Mouse (Mus musculus): ENCODE results near the gene Fgfr2.

Fgfr2 gene

GRCm38 (mm10) chr7:131722783-131723575 lies 1400.2 kb downstream of the Fgfr2 start:
- no peak for DNase-seq (ENCODE audit: low spot score)

- no peak for DNase-seq (ENCODE audit: low spot score)
Measured at GRCm38 (mm10) chr7:131722316-131722715, 1400.8 kb downstream of the Fgfr2 start.

DNA sequence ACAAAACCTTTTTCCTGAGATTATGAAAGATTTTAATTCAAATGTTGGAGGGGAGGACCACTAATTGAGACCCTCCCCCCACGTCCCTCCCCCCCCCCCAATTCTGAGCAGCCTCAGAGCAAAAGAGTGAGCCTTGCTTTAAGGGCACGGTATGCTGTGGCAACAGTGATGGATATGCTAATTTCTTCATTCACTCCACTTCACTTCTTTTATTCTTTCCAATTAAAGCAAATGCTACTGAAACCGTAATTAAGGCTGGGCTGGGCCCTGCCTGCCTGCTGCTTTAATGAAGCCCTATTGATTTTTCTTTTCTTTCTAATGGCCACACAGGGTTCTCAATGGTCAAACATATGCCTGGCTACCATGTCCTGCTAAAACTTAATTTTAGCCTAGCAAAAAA lies 1404.9 kb downstream of the Fgfr2 start:
- no peak for DNase-seq (ENCODE audit: low spot score)

GRCm38 (mm10) chr7:131713076-131713475 lies 1410.1 kb downstream of the Fgfr2 start:
- no peak for DNase-seq (ENCODE audit: low spot score)

DNA sequence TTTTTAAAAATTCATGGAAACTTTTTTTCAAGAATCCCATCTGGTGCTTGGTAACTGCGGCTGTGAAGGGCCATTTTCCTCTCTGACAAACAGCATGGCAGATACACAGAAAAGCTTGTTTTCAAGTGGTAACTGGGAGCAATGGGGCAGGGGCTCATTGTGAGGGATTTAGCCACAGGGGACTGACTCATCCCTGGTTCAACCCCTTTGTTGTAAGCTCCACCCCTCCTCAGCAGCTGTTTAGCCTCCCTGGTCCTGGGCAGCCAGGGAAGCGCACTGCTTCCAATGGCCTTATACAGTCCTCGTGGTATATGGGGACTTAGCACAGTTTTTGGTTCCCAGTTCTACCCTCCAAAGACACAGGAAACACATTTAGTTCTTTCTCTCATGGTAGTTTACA lies 1426.3 kb downstream of the Fgfr2 start:
- DNase-seq (ENCODE audit: low spot score) = no peak

DNA sequence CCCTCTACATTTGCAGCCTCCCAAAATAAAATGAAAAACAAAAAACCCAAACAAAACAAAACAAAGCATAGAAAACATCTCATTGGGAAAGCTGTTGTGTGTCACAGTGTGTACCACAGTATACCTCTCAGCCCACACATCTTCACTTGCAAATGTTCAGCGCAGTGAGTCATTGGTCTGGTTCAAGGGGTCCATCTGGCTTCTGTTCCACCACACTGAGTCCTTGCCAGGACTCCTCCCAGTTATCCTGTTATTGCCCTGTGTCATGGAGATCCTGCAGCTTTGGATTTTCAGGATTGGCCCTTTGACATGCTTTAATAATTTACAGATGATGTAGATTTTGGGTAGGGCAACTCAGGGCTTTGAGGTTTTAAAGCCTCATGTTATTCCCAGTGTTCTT lies 1435.8 kb downstream of the Fgfr2 start:
- DNase-seq (ENCODE audit: low spot score) = no peak

GRCm38 (mm10) chr7:131677126-131677525 lies 1446.0 kb downstream of the Fgfr2 start:
- no peak for DNase-seq (ENCODE audit: low spot score)

DNA sequence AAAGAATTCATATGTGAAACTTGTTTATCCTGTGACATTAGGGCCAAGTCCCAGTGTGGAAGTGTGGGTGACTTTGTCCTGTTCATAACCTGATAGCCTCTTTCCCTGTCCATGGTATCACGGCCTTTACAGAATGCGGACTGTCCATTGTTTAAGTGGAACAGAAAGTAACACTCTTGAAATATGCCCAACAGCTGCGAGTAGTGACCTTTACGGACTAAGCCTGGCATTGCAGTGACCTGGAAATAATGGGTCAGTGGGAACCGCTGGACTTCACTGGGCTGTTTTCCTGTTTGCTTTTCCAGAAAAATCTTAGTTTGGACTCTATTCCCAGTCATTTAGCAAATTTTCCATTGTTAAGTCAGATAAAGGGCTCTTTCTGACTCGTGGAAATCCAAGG lies 1452.6 kb downstream of the Fgfr2 start:
- DNase-seq (ENCODE audit: low spot score) = no peak

GRCm38 (mm10) chr7:131669326-131669725 lies 1453.8 kb downstream of the Fgfr2 start:
- DNase-seq (ENCODE audit: low spot score) = no peak

DNA sequence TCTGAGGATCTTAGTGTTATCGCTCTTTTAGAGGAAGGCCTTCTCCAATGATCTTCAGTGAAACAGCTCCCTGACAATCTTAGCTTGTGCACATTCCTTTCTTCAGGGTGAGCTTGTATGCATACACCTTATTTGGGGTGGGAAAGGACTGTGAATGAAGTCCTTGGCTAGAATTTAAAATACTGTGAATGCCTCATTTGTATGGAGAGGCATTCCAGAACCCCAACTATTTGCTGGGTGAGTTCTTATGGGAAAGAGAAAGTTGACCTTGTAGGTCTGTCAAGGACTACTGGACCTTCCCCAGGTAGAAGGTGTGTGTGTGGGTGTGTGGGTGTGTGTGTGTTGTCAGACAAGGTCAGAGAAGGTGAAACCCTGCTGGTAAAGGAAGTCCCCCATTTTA lies 1462.4 kb downstream of the Fgfr2 start:
- no peak for DNase-seq (ENCODE audit: low spot score)

DNA sequence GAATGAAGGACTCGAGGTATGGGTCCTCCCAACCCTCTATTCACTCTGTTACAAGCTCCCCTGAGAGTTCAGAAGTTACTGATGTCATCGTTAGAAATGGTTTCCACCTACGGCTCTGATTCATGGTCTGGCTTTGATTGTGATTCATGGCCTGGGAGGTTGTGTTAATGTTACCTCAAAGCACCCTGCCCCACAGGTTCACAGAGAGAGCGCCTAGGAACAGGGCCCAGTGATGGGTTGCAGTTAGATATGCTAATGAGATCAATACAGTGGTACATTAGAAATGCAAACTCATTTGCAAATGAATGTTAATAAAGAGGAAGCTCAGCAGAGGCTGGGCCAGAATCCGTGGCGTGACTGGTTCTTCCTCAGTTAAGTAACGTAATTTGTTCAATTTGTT lies 1467.1 kb downstream of the Fgfr2 start:
- DNase-seq (ENCODE audit: low spot score) = no peak

DNA sequence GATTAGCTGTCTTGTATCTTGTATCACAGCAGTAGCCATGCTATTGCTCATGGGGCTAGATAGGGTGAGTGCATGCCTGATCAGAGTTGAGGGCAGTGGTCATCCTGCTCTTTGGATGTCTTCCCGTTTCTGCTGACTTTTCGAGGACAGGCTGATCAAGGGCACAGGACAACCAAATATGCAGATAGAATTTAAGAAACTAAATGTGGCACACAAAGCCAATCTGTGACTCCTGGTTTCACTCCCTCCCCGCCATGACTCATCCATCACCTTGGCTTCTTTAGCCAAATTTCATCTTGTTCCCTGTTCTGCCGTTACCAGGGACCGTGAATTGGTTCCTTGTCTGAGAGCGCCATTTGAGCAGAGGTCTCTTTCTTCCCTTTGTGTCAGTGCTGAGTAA lies 1469.7 kb downstream of the Fgfr2 start:
- DNase-seq (ENCODE audit: low spot score) = no peak

GRCm38 (mm10) chr7:131651921-131652694 lies 1471.0 kb downstream of the Fgfr2 start:
- no peak for DNase-seq (ENCODE audit: low spot score)

- no peak for DNase-seq (ENCODE audit: low spot score)
Measured at GRCm38 (mm10) chr7:131650277-131650676, 1472.9 kb downstream of the Fgfr2 start.

DNA sequence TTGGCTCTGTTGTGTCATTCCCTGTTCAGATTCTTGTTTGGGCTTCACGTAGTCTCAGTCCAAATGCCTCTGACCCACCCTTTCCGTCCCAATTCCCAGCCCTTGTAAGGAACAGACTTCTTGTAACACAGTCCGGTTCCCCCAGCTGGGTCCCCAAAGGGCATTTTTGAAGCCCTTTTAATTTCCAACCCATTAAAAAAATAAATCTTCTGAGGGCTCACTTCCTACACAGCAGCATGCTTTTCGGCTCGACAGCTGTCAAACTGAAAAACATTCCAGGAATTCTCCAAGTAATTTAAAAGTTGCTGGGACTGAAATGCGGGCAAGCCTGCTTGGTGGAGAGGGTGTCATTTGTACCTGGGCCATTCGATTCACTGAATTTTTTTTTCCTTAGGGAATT lies 1474.9 kb downstream of the Fgfr2 start:
- DNase-seq (ENCODE audit: low spot score) = no peak

GRCm38 (mm10) chr7:131647583-131647982 lies 1475.6 kb downstream of the Fgfr2 start:
- no peak for DNase-seq (ENCODE audit: low spot score)

DNA sequence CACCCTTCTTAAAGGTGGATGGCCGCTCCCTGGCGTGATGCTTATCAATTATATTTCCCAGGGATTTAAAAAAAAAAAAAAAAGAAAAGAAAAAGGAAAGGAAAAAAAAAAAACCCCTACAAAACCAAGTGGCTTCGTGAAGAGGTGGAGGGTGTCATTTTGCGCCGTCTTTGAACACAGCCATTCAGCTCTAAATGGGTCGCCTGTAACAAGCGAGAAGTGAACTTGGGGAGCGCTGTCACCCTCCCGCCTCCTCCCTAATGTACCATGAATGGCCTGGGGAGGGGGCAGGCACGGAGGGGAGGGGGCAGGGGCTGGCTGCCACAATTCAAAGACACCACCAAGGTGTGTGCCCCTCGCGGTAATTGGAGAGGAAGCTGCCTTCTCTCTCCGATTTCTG lies 1478.6 kb downstream of the Fgfr2 start:
- DNase-seq (ENCODE audit: low spot score) = no peak

DNA sequence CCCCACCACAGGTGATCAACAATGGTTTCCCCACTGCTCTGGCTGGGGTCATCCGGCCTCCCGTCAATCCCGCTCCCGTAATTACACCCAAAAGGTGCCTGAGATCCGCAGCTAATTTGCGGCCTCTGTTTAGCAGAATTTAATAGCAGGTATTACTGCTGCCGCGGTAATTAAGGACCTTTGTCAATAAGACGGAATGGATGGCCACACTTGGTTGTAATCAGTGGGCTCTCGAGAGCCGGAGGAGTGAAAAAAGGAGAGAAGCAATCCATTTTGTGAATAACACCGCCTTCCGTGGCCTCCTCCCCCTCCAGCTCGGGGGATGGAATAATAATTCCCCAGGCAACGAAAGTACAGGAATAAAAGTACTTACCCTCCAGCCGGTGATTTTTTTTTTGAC lies 1479.1 kb downstream of the Fgfr2 start:
- no peak for DNase-seq (ENCODE audit: low spot score)

- DNase-seq (ENCODE audit: low spot score) = no peak
Measured at GRCm38 (mm10) chr7:131643341-131643840, 1479.8 kb downstream of the Fgfr2 start.

- no peak for DNase-seq (ENCODE audit: low spot score)
Measured at GRCm38 (mm10) chr7:131629562-131629961, 1493.6 kb downstream of the Fgfr2 start.

- DNase-seq (ENCODE audit: low spot score) = no peak
Measured at GRCm38 (mm10) chr7:131628846-131629391, 1494.2 kb downstream of the Fgfr2 start.

DNA sequence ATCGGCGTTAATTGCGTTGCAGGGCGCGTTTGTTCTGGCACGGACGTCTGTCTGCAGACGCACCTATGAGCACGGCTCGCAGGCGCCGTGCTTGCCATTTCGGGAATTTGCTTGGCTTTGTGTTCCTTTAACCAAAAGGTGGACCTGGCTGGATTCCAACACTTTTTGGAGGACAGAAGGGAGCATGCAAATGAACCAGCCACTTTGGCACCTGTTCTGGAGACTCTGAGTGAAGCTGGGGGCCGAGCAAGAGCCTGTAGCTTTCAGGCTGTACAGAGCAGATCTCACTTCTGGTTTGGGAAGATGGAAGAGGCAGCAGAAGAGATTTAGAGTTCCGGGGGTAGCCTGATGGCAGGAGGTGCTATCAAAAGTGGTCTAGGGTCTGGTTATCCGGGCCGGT lies 1494.8 kb downstream of the Fgfr2 start:
- DNase-seq (ENCODE audit: low spot score) = no peak

DNA sequence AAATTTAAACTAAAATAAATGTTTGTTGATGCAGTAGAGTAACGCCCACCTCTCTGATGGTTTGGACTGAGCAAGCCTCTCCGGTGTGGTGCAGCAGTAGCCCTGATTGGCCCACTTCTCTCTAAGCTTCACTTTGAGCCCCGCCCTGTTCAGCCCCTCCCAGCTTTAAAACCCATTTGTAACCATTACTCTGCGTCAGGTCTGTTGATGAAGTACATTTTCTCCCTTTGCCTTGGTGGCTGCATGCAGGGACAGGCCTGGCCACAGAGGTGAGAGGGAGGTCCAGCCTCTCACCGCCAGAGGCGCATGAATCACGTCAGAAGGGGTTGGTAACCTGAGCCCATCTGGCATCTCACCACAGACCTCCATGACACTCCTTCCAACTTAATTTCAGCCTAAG lies 1513.5 kb downstream of the Fgfr2 start:
- DNase-seq (ENCODE audit: low spot score) = no peak
